Mouse (Mus musculus) kidney, embryonic 14.5 days (tissue): ENCODE data around the gene Crygb. TPM values are rescaled to one million over a fixed set of nuclear protein-coding genes. Genes with fewer than 3 reads are reported as not detected.
A peak's percentile ranks its signal among the peaks of the same experiment; 100 is the strongest.

Experiments used
- ATAC-seq: fragments of 200-750 bp; cut with Nextera tagmentation; 2 replicates; pipeline ENCODE4 v1.8.0; 2017; ENCODE audit warnings: moderate number of reproducible peaks, mild to moderate bottlenecking, moderate TSS enrichment, moderate library complexity; ENCODE audit not compliant: low FRiP score, low TSS enrichment
- H3K27ac ChIP-seq: fragments of 300-500 bp; sonication (generic); 2 replicates; pipeline ENCODE4 v1.5.1; 2014; ENCODE audit warnings: low read depth, mild to moderate bottlenecking, low read length, moderate library complexity, mixed read lengths
- H3K27me3 ChIP-seq: fragments of 300-500 bp; sonication (generic); 2 replicates; pipeline ENCODE4 v1.6.1; 2014; ENCODE audit warnings: mild to moderate bottlenecking, low read length; ENCODE audit not compliant: control insufficient read depth, insufficient read depth
- H3K36me3 ChIP-seq: fragments of 300-500 bp; sonication (generic); 2 replicates; pipeline ENCODE4 v1.6.1; 2014; ENCODE audit warnings: low read length, mixed read lengths; ENCODE audit not compliant: control insufficient read depth, insufficient read depth
- H3K4me1 ChIP-seq: fragments of 300-500 bp; sonication (generic); 2 replicates; pipeline ENCODE4 v1.6.1; 2014; ENCODE audit warnings: low read length, mixed read lengths; ENCODE audit not compliant: control insufficient read depth, insufficient read depth
- H3K4me2 ChIP-seq: fragments of 300-500 bp; sonication (generic); replicated peaks from 2 replicates; pipeline ENCODE4 v1.6.1; 2014; ENCODE audit warnings: low read depth, mild to moderate bottlenecking, low read length
- H3K4me3 ChIP-seq: fragments of 300-500 bp; sonication (generic); 2 replicates; pipeline ENCODE4 v1.5.1; 2014; ENCODE audit warnings: mild to moderate bottlenecking, low read length
- H3K9ac ChIP-seq: fragments of 300-500 bp; sonication (generic); 2 replicates; pipeline ENCODE4 v1.6.1; 2014; ENCODE audit warnings: low read depth, mild to moderate bottlenecking, low read length, moderate library complexity
- H3K9me3 ChIP-seq: fragments of 300-500 bp; sonication (generic); 2 replicates; pipeline ENCODE4 v1.6.1; 2016; ENCODE audit warnings: low read length; ENCODE audit not compliant: control insufficient read depth
- WGBS: fragments of 180-500 bp; shearing (Covaris S2); extraction: QIAGEN DNeasy Blood & Tissue Kit; methylation state at CpG from one replicate; pipeline ENCODE4 v1.1.7; 2014; 5-methylcytosine and 5-hydroxymethylcytosine counted together
- polyA plus RNA-seq: library from polyadenylated mRNA; unstranded; fragments of >200 nt; fragmentation: Nextera tagmentation; extraction: Ambion mirVana; gene quantifications from 2 replicates; pipeline ENCODE4 v1.2.1, GENCODE M21; 2014

The Crygb gene
- polyA plus RNA-seq, 1 experiment from 2014 or later = not detected

- Histone ChIP-seq H3K27ac (no peak overlapping the region), H3K36me3 (no peaks in the 10 kb centered on the region), H3K9me3 (no peaks in the 10 kb centered on the region), H3K9ac (no peak overlapping the region), H3K4me1 (peaks cover 5% of the 10 kb centered on the region; the same call in 1 of the 2 replicates), H3K4me2 (peak overlapping the region; percentile 29), H3K27me3 (no peaks in the 10 kb centered on the region), H3K4me3 (peak overlapping the region; percentile 16; the same call in 1 of the 2 replicates)
- ATAC-seq = peak; percentile 72
- WGBS = 31% methylated on average over 14 of the region's 14 CpGs
These were observed 30.7 kb upstream of the Crygb start for GRCm38 (mm10) chr1:65112807-65113196.

- Histone ChIP-seq H3K27ac (no peak overlapping the region; the same call in 1 of the 2 replicates), H3K4me1 (peaks cover 5% of the 10 kb centered on the region; the same call in 1 of the 2 replicates), H3K9ac (no peak overlapping the region), H3K4me2 (peak overlapping the region; percentile 29), H3K36me3 (no peaks in the 10 kb centered on the region), H3K4me3 (peak overlapping the region; percentile 9; the same call in 1 of the 2 replicates), H3K27me3 (no peaks in the 10 kb centered on the region), H3K9me3 (no peaks in the 10 kb centered on the region)
- WGBS = 11% methylated on average over 8 of the region's 8 CpGs
- peak; percentile 63; the same call in 1 of the 2 replicates for ATAC-seq
These were observed 30.1 kb upstream of the Crygb start for GRCm38 (mm10) chr1:65112031-65112806.

- Histone ChIP-seq H3K36me3 (no peaks in the 10 kb centered on the region), H3K4me1 (peaks cover 5% of the 10 kb centered on the region; the same call in 1 of the 2 replicates), H3K27me3 (no peaks in the 10 kb centered on the region), H3K9ac (0 out of 2 replicates have a peak overlapping the region, but pooled peaks have one; percentile 20), H3K4me3 (no peak overlapping the region), H3K9me3 (no peaks in the 10 kb centered on the region), H3K4me2 (no peak overlapping the region), H3K27ac (no peak overlapping the region)
- ATAC-seq = no peak
- WGBS = 69% methylated on average over 25 of the region's 25 CpGs
These were observed 27.8 kb upstream of the Crygb start for GRCm38 (mm10) chr1:65109756-65110435.

GRCm38 (mm10) chr1:65109196-65109595 lies 27.1 kb upstream of the Crygb start:
- ATAC-seq = no peak
- H3K9ac ChIP-seq = no peak overlapping the region
- H3K9me3 ChIP-seq = no peaks in the 10 kb centered on the region
- no peak overlapping the region for H3K4me2 ChIP-seq
- WGBS = 89% methylated on average over 8 of the region's 8 CpGs
- H3K4me3 ChIP-seq = no peak overlapping the region
- no peaks in the 10 kb centered on the region for H3K27me3 ChIP-seq
- no peak overlapping the region for H3K27ac ChIP-seq
- no peaks in the 10 kb centered on the region for H3K36me3 ChIP-seq
- H3K4me1 ChIP-seq = peaks cover 5% of the 10 kb centered on the region; the same call in 1 of the 2 replicates

GRCm38 (mm10) chr1:65107654-65108279 lies 25.7 kb upstream of the Crygb start:
- Histone ChIP-seq H3K4me3 (no peak overlapping the region), H3K4me1 (peaks cover 1% of the 10 kb centered on the region; the same call in 1 of the 2 replicates), H3K27ac (no peak overlapping the region), H3K27me3 (no peaks in the 10 kb centered on the region), H3K4me2 (no peak overlapping the region), H3K9ac (no peak overlapping the region), H3K9me3 (no peaks in the 10 kb centered on the region), H3K36me3 (no peaks in the 10 kb centered on the region)
- ATAC-seq = no peak
- 88% methylated on average over 10 of the region's 10 CpGs for WGBS

GRCm38 (mm10) chr1:65103273-65103672 lies 21.2 kb upstream of the Crygb start, which contains the start of gene Cryga:
TSS of gene Cryga (minus strand) at chr1:65103373.
- no peaks in the 10 kb centered on the region for H3K9me3 ChIP-seq
- 91% methylated on average over 11 of the region's 11 CpGs for WGBS
- no peaks in the 10 kb centered on the region for H3K4me1 ChIP-seq
- H3K4me3 ChIP-seq = no peak within 1 kb of the TSS
- no peak for ATAC-seq
- H3K36me3 ChIP-seq = no peaks in the 10 kb centered on the region
- H3K27me3 ChIP-seq = no peaks in the 10 kb centered on the region
- H3K27ac ChIP-seq = no peak within 1 kb of the TSS
- no peak within 1 kb of the TSS for H3K4me2 ChIP-seq
- no peak within 1 kb of the TSS for H3K9ac ChIP-seq

GRCm38 (mm10) chr1:65096953-65097352 lies 14.9 kb upstream of the Crygb start:
- Histone ChIP-seq H3K27me3 (no peaks in the 10 kb centered on the region), H3K27ac (no peak overlapping the region), H3K36me3 (no peaks in the 10 kb centered on the region), H3K4me1 (no peaks in the 10 kb centered on the region), H3K4me3 (no peak overlapping the region), H3K9ac (no peak overlapping the region), H3K4me2 (no peak overlapping the region), H3K9me3 (no peaks in the 10 kb centered on the region)
- WGBS = 90% methylated on average over 3 of the region's 3 CpGs
- no peak for ATAC-seq

GRCm38 (mm10) chr1:65091566-65091965 lies 9.5 kb upstream of the Crygb start:
- Histone ChIP-seq H3K4me1 (no peaks in the 10 kb centered on the region), H3K9ac (no peak overlapping the region), H3K36me3 (no peaks in the 10 kb centered on the region), H3K4me2 (no peak overlapping the region), H3K9me3 (no peaks in the 10 kb centered on the region), H3K27ac (no peak overlapping the region), H3K27me3 (no peaks in the 10 kb centered on the region), H3K4me3 (no peak overlapping the region)
- ATAC-seq = no peak
- 90% methylated on average over 3 of the region's 3 CpGs for WGBS
